Mouse (Mus musculus) heart, postnatal 4 days (tissue): ENCODE results near the gene Olfr724. TPM values are rescaled to one million over a fixed set of nuclear protein-coding genes. Genes with fewer than 3 reads are reported as not detected.
"Not testable (repeated sequence)": the region's sequence is repeated elsewhere in the genome, so short reads cannot be mapped to it uniquely, and the experiment has no call there.

Experiments used
- DNase-seq: peaks from one replicate; pipeline ENCODE4 v3.0.0; 2021
- total RNA-seq, 2 experiments: library from RNA; stranded (reverse); gene quantifications; 2 replicates each; pipeline ENCODE4 v1.2.3; 2021

Gene Olfr724
- total RNA-seq, result not detected

DNA sequence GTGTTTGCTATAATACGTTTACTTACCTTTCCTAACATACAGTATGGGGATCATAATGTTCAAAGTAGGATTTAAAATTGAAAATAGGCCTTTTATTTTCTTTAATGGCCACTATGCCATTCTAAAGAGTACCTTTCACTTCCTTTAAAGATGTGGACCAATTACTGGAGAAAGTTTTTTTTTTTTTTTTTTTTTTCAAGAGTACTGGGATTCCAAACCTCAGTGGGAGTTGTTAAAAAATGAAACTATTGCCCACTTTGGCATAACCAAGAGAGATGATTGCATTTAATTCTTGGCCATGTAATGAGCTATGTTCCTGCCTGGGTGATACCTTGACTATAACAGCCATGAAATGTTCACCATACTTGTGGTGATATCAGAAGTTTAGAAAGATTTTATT, at the start of gene Olfr724:
Gene Olfr724 (minus strand): TSS at position 101 of the 400 bp plus-strand sequence.
- not testable (repeated sequence) for DNase-seq

GRCm38 (mm10) chr14:49955890-49956289, 7.2 kb downstream of the Olfr724 start:
- DNase-seq, result no peak

DNA sequence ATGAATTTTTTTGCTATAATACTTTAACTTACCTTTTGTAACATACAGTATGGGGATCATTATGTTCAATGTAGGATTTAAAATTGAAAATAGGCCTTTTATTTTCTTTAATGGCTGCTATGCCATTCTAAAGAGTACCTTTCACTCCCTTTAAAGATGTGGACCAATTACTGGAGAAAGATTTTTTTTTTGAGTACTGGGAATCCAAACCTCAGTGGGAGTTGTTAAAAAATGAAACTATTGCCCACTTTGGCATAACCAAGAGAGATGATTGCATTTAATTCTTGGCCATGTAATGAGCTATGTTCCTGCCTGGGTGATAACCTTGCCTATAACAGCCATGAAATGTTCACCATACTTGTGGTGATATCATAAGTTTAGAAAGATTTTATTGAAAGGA, 31.4 kb downstream of the Olfr724 start, which contains the start of gene Olfr723:
Gene Olfr723 (minus strand): TSS at position 101 of the 400 bp plus-strand sequence.
- not testable (repeated sequence) for DNase-seq

Other genes with a start within 250 kb of the Olfr724 start
- 10 to 100 TPM in 1 of 2 experiments, 1 to 10 TPM in 1; 9.9 to 10.8 TPM for gene Armh4, start 179.9 kb downstream of the Olfr724 start, total RNA-seq
- not detected for gene Olfr722, start 61.3 kb downstream of the Olfr724 start, total RNA-seq
- gene Olfr723, start 31.5 kb downstream of the Olfr724 start, total RNA-seq, result not detected
- not detected for gene Olfr725, start 77.1 kb upstream of the Olfr724 start, total RNA-seq
- not detected for gene Olfr726, start 127.7 kb upstream of the Olfr724 start, total RNA-seq
- gene Olfr727, start 159.9 kb upstream of the Olfr724 start, total RNA-seq, result not detected
- not detected for gene Olfr728, start 179.4 kb upstream of the Olfr724 start, total RNA-seq
- gene Olfr729, start 189.6 kb upstream of the Olfr724 start, total RNA-seq, result not detected
- not detected for gene Olfr730, start 224.9 kb upstream of the Olfr724 start, total RNA-seq